Mouse (Mus musculus) intestine, embryonic 14.5 days (tissue): ENCODE measurements around the gene Tcap. TPM values are rescaled to one million over a fixed set of nuclear protein-coding genes. Genes with fewer than 3 reads are reported as not detected.

Experiments used
- ATAC-seq: fragments of 200-750 bp; cut with Nextera tagmentation; replicated peaks from 2 replicates; pipeline ENCODE4 v1.8.0; 2017; ENCODE audit warnings: low read depth, moderate number of reproducible peaks, moderate TSS enrichment, moderate library complexity; ENCODE audit not compliant: low FRiP score, low TSS enrichment
- DNase-seq: peaks from one replicate; pipeline ENCODE4 v3.0.0-alpha.2; 2018; ENCODE audit warnings: low spot score
- H3K27ac ChIP-seq: fragments of 300-500 bp; sonication (generic); 2 replicates; pipeline ENCODE4 v1.5.1; 2014; ENCODE audit warnings: low read depth, mild to moderate bottlenecking, control low read depth
- H3K27me3 ChIP-seq: fragments of 300-500 bp; sonication (generic); replicated peaks from 2 replicates; pipeline ENCODE4 v1.6.1; 2014; ENCODE audit warnings: low read length, control low read depth; ENCODE audit not compliant: control insufficient read depth, insufficient read depth
- H3K36me3 ChIP-seq: fragments of 300-500 bp; sonication (generic); 2 replicates; pipeline ENCODE4 v1.6.1; 2014; ENCODE audit warnings: low read length, control low read depth; ENCODE audit not compliant: control insufficient read depth, insufficient read depth
- H3K4me1 ChIP-seq: fragments of 300-500 bp; sonication (generic); replicated peaks from 2 replicates; pipeline ENCODE4 v1.6.1; 2014; ENCODE audit warnings: low read length, control low read depth, mixed read lengths; ENCODE audit not compliant: control insufficient read depth, insufficient read depth
- H3K4me2 ChIP-seq: fragments of 300-500 bp; sonication (generic); 2 replicates; pipeline ENCODE4 v1.6.1; 2014; ENCODE audit warnings: low read length
- H3K4me3 ChIP-seq: fragments of 300-500 bp; sonication (generic); 2 replicates; pipeline ENCODE4 v1.5.1; 2014; ENCODE audit warnings: low read depth, low read length, control low read depth, mixed read lengths
- H3K9ac ChIP-seq: fragments of 300-500 bp; sonication (generic); 2 replicates; pipeline ENCODE4 v1.6.1; 2014; ENCODE audit warnings: mild to moderate bottlenecking, low read length
- H3K9me3 ChIP-seq: fragments of 300-500 bp; sonication (generic); 2 replicates; pipeline ENCODE4 v1.6.1; 2016; ENCODE audit warnings: low read length, control low read depth; ENCODE audit not compliant: control insufficient read depth
- WGBS: fragments of 180-500 bp; shearing (Covaris S2); extraction: QIAGEN DNeasy Blood & Tissue Kit; methylation state at CpG from one replicate; pipeline ENCODE4 v1.1.7; 2014; 5-methylcytosine and 5-hydroxymethylcytosine counted together
- polyA plus RNA-seq: library from polyadenylated mRNA; unstranded; fragments of >200 nt; fragmentation: Nextera tagmentation; extraction: Ambion mirVana; gene quantifications from 2 replicates; pipeline ENCODE4 v1.2.1, GENCODE M21; 2014

Gene Tcap
- polyA plus RNA-seq, 1 experiment from 2014 or later: not detected

DNA sequence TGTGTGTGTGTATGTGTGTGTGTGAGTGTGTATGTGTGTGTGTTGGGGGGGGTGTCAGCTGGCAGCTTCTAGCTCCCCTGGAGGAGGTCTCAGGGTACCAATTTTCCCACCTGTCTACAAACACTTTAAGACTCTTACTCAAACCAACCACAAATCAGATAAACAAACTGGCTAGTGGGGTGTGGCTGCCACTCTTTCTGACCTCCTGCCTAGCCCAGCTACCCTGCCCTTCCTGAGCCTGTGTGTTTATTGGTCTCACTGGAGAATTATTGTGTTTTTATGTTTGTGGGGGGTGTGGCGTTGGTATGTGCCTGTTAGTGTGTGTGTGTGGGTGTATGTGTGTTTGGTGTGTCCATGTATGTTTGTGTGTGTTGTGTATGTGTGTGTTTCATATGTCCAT lies 33.5 kb downstream of the Tcap start:
- Histone ChIP-seq H3K4me1 (peaks cover 26% of the 10 kb centered on the region), H3K4me3 (no peak overlapping the region), H3K27me3 (no peaks in the 10 kb centered on the region), H3K9me3 (no peaks in the 10 kb centered on the region), H3K9ac (no peak overlapping the region), H3K27ac (no peak overlapping the region), H3K36me3 (peaks cover 26% of the 10 kb centered on the region), H3K4me2 (no peak overlapping the region)
- 70% methylated on average over 1 of the region's 1 CpGs for WGBS
- DNase-seq: no peak
- no peak for ATAC-seq

DNA sequence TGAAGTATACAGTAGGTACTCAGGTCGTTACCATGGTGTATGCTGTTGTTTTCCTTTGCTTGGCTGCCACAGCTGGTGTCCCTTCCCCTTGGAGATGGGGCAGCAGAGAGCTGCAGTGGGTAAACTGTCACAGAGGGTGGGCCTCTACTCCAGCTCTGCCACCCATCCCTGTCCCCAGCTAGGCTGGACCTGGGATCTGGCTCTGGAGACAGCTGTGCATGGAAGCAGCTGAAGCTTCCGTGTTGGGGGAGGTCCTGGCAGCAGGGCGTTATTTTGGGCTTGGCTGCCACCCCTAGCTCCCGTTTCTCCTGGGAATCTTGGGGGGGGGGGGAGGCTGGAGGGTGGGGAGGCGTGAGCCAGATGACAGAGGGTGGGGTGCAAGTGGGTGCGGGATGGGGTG lies 34.7 kb downstream of the Tcap start:
- peaks cover 26% of the 10 kb centered on the region for H3K4me1 ChIP-seq
- no peaks in the 10 kb centered on the region for H3K27me3 ChIP-seq
- H3K27ac ChIP-seq: no peak overlapping the region
- no peak overlapping the region for H3K4me3 ChIP-seq
- ATAC-seq: no peak
- H3K9me3 ChIP-seq: no peaks in the 10 kb centered on the region
- H3K4me2 ChIP-seq: no peak overlapping the region
- no peak overlapping the region for H3K9ac ChIP-seq
- H3K36me3 ChIP-seq: peaks cover 38% of the 10 kb centered on the region
- WGBS: 69% methylated on average over 6 of the region's 6 CpGs
- DNase-seq: no peak

GRCm38 (mm10) chr11:98418939-98419547 lies 35.4 kb downstream of the Tcap start:
- ATAC-seq: no peak
- Histone ChIP-seq H3K36me3 (peaks cover 44% of the 10 kb centered on the region), H3K27me3 (no peaks in the 10 kb centered on the region), H3K4me3 (no peak overlapping the region), H3K4me2 (no peak overlapping the region), H3K9ac (no peak overlapping the region), H3K27ac (no peak overlapping the region), H3K9me3 (no peaks in the 10 kb centered on the region), H3K4me1 (peaks cover 20% of the 10 kb centered on the region)
- 85% methylated on average over 10 of the region's 10 CpGs for WGBS
- no peak for DNase-seq

- Histone ChIP-seq H3K4me2 (no peak overlapping the region), H3K36me3 (peaks cover 95% of the 10 kb centered on the region), H3K4me3 (no peak overlapping the region), H3K9me3 (no peaks in the 10 kb centered on the region), H3K27me3 (no peaks in the 10 kb centered on the region), H3K27ac (no peak overlapping the region), H3K9ac (no peak overlapping the region), H3K4me1 (no peaks in the 10 kb centered on the region)
- WGBS: 91% methylated on average over 7 of the region's 7 CpGs
- ATAC-seq: no peak
- no peak for DNase-seq
These were observed 43.0 kb downstream of the Tcap start for GRCm38 (mm10) chr11:98426592-98426991.

GRCm38 (mm10) chr11:98428436-98428835 lies 44.8 kb downstream of the Tcap start:
- WGBS: 87% methylated on average over 5 of the region's 5 CpGs
- ATAC-seq: no peak
- Histone ChIP-seq H3K9me3 (no peaks in the 10 kb centered on the region), H3K4me3 (no peak overlapping the region), H3K9ac (no peak overlapping the region), H3K4me1 (no peaks in the 10 kb centered on the region), H3K36me3 (peaks cover 93% of the 10 kb centered on the region), H3K4me2 (no peak overlapping the region), H3K27ac (no peak overlapping the region), H3K27me3 (no peaks in the 10 kb centered on the region)
- no peak for DNase-seq

DNA sequence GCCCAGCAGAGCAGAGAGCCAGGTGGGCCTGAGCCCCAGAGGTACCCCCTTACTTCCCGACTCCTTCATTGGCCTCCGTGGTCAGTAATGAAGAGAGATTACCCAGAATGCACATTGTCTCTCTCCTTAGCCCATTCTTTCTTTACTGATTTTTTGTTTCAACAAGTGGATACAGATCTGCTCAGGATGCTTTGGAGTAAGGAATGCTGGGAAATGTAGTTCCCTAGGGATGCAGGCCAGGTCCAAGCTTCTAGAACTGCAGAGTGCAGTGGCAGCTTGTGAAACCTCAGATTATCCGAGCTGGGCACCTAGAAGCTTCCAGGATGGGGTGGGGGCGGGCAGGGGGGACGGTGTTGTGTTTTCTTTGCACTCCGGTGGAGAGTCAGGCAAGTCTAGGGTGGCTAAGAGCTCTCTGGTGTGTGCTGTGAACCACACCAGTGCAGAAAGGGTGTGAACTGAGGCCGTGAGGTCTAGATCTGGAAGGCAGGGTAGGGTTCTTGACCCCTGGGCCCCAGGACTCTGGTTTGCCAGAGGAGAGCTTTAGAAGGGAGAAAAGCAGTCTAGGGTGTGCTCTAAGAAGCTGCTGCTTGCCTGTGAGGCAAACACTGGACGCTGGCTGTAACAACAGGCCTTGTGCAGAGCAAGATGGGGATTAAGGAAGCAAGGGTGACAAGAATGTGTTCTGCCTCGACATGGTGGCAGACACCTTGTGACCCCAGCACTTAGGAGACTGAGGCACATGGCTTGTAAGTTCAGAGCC lies 48.3 kb downstream of the Tcap start:
- Histone ChIP-seq H3K9ac (no peak overlapping the region), H3K36me3 (peaks cover 95% of the 10 kb centered on the region), H3K27ac (no peak overlapping the region), H3K4me2 (no peak overlapping the region), H3K9me3 (no peaks in the 10 kb centered on the region), H3K4me1 (no peaks in the 10 kb centered on the region), H3K27me3 (no peaks in the 10 kb centered on the region), H3K4me3 (no peak overlapping the region)
- WGBS: 85% methylated on average over 9 of the region's 9 CpGs
- DNase-seq (no peak), ATAC-seq (no peak)

Other genes with a start within 250 kb of the Tcap start
- 13.0 and 15.5 TPM in 2 replicates for gene Fbxl20, start 233.4 kb upstream of the Tcap start, polyA plus RNA-seq
- gene Med1, start 190.5 kb upstream of the Tcap start, polyA plus RNA-seq: 57.1 and 63.2 TPM in 2 replicates
- 13.9 and 14.3 TPM in 2 replicates for gene Cdk12, start 180.8 kb upstream of the Tcap start, polyA plus RNA-seq
- 0.05 and 0.07 TPM in 2 replicates for gene Neurod2, start 54.2 kb upstream of the Tcap start, polyA plus RNA-seq
- 21.4 and 22.6 TPM in 2 replicates for gene Ppp1r1b, start 35.4 kb upstream of the Tcap start, polyA plus RNA-seq
- gene Stard3, start 25.4 kb upstream of the Tcap start, polyA plus RNA-seq: 40.5 and 44.8 TPM in 2 replicates
- gene Pnmt, start 2.6 kb downstream of the Tcap start, polyA plus RNA-seq: not detected in 2 replicates
- 13.4 and 14.1 TPM in 2 replicates for gene Pgap3, start 16.7 kb downstream of the Tcap start, polyA plus RNA-seq
- gene Erbb2, start 28.7 kb downstream of the Tcap start, polyA plus RNA-seq: 33.5 and 35.3 TPM in 2 replicates
- 109 and 123 TPM in 2 replicates for gene Mien1, start 55.2 kb downstream of the Tcap start, polyA plus RNA-seq
- 74.1 and 74.6 TPM in 2 replicates for gene Grb7, start 62.6 kb downstream of the Tcap start, polyA plus RNA-seq
- 0.16 and 0.19 TPM in 2 replicates for gene Ikzf3, start 162.2 kb downstream of the Tcap start, polyA plus RNA-seq
- gene Zpbp2, start 167.3 kb downstream of the Tcap start, polyA plus RNA-seq: 0.28 and 0.57 TPM in 2 replicates
- 7.2 and 8.5 TPM in 2 replicates for gene Ormdl3, start 203.6 kb downstream of the Tcap start, polyA plus RNA-seq
- not detected in 2 replicates for gene Lrrc3c, start 214.5 kb downstream of the Tcap start, polyA plus RNA-seq
- gene Gm12355, start 241.8 kb downstream of the Tcap start, polyA plus RNA-seq: 1.2 and 1.3 TPM in 2 replicates
- not detected in 2 replicates for gene Gsdma3, start 242.5 kb downstream of the Tcap start, polyA plus RNA-seq